Mouse (Mus musculus) left cerebral cortex, postnatal 4 days (tissue): ENCODE results near the gene Suds3. TPM values are rescaled to one million over a fixed set of nuclear protein-coding genes. Genes with fewer than 3 reads are reported as not detected.
A peak's percentile ranks its signal among the peaks of the same experiment; 100 is the strongest.

Source experiments
- DNase-seq: peaks from one replicate; pipeline ENCODE4 v3.0.0-alpha.2; 2022
- intact Hi-C: fragments of 180-260 bp; cut with DNase I; formaldehyde crosslinking; loops from one replicate; pipeline ENCODE4 v1.15.1; 2025
- total RNA-seq, 2 experiments: library from RNA; stranded (reverse); gene quantifications; 2 replicates each; pipeline ENCODE4 v1.2.3; 2021

The Suds3 gene
- total RNA-seq, 2 experiments from 2014 or later: 81.4 to 81.6 TPM

DNA sequence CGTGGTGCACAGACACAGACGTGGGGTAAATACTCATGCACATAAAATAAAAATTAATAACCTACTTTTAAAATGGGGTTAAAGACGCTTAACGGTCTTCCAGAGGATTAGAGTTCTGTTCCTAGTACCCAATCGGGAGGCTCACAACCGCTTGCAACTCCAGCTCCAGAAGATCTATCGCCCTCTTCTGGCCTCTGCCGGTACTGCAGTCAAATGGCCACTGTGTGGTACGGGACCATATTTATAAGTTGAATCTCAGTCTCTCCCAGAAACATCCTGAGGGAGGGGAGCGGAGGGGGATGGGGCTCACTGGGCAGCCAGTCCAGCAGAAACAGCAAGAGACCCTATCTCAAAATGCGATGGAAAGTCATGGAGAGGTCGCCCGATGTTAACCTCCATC, 47.7 kb downstream of the Suds3 start:
- DNase-seq: no peak
- intact Hi-C loops: loop anchor here (10.0 kb wide), 1 partner anchor 943 kb away; no protein-coding TSS in a partner anchor

GRCm38 (mm10) chr5:117061251-117061650, 54.7 kb downstream of the Suds3 start:
- intact Hi-C loops: loop anchor here (10.0 kb wide), 1 partner anchor 936 kb away; no protein-coding TSS in a partner anchor
- no peak for DNase-seq

DNA sequence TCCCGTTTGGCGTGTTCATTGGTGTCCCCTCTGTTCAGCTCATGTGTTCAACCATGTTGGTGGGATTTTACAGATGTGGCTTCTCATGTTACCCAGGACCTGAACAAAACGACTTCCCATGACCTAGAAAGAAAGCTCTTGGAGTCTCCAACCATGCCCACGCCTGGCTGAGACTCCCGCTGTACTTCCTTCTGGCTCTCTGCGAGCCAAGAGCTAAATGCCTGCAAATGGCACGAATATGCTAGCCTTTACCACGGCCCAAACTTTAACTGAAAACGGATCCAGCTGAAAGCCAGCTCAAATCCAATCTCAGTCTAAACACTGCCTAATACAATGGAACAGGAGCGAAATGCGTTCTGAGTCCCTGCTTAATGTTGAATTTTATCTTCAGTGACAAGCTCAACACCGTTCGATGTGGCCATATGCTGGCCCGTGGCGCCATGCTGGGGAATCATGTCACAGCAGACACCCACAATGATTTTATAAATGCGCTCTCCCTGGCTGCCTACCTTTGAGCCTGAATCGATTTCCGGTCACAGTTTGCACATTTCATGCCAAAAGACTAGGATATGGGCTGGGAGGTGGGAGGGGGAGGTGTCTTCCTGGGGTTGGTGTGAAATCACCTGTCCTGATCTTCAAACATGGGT, 55.3 kb downstream of the Suds3 start:
- DNase-seq: peak; percentile 49
- intact Hi-C loops: loop anchor here (10.0 kb wide), 1 partner anchor 936 kb away; no protein-coding TSS in a partner anchor

GRCm38 (mm10) chr5:117049940-117050339, 66.0 kb downstream of the Suds3 start:
- intact Hi-C loops: no loop called here
- no peak for DNase-seq

GRCm38 (mm10) chr5:117045101-117045500, 70.8 kb downstream of the Suds3 start:
- intact Hi-C loops: no loop called here
- DNase-seq: peak; percentile 42

DNA sequence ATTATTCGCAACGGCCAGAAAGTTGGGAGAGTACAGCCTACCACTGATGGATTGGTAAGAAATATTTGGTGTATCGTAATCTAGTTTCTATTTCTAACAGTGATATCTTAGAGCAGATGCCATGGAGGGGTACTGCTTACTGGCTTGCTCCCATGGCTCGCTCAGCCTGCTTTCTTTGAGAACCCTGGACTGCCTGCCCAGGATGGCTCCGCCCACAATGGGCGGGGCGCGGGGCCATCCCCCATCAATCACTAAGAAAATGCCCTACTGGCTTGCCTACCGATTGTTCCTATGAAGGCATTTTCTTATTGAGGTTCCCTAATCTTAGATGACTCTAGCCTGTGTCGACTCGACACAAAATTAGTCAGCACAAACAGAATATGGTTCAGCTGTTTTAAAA, 73.3 kb downstream of the Suds3 start:
- DNase-seq: no peak
- intact Hi-C loops: no loop called here

Other genes with a start within 250 kb of the Suds3 start
- 10 to 100 TPM; 80.6 to 85.3 TPM for gene Taok3, start 4.0 kb upstream of the Suds3 start, total RNA-seq
- gene Pebp1, start 171.5 kb upstream of the Suds3 start, total RNA-seq: 100 to 1,000 TPM; 725 to 728 TPM
- 1 to 10 TPM; 1.9 to 3.1 TPM for gene Vsig10, start 203.0 kb upstream of the Suds3 start, total RNA-seq
- 100 to 1,000 TPM; 407 to 423 TPM for gene Wsb2, start 241.2 kb upstream of the Suds3 start, total RNA-seq